Mouse (Mus musculus) kidney, embryonic 15.5 days (tissue): ENCODE results near the gene Gm16440. TPM values are rescaled to one million over a fixed set of nuclear protein-coding genes. Genes with fewer than 3 reads are reported as not detected.
"Not testable (repeated sequence)": the region's sequence is repeated elsewhere in the genome, so short reads cannot be mapped to it uniquely, and the experiment has no call there.

Experiments used
- ATAC-seq: fragments of 200-750 bp; cut with Nextera tagmentation; replicated peaks from 2 replicates; pipeline ENCODE4 v1.8.0; 2017; ENCODE audit warnings: moderate TSS enrichment; ENCODE audit not compliant: low FRiP score
- H3K27ac ChIP-seq: fragments of 300-500 bp; sonication (generic); 2 replicates; pipeline ENCODE4 v1.5.1; 2015; ENCODE audit warnings: mild to moderate bottlenecking, inconsistent platforms
- H3K27me3 ChIP-seq: fragments of 300-500 bp; sonication (generic); 2 replicates; pipeline ENCODE4 v1.6.1; 2015; ENCODE audit warnings: inconsistent platforms
- H3K36me3 ChIP-seq: fragments of 300-500 bp; sonication (generic); 2 replicates; pipeline ENCODE4 v1.6.1; 2015; ENCODE audit warnings: inconsistent platforms
- H3K4me1 ChIP-seq: fragments of 300-500 bp; sonication (generic); 2 replicates; pipeline ENCODE4 v1.6.1; 2015; ENCODE audit warnings: inconsistent platforms
- H3K4me2 ChIP-seq: fragments of 300-500 bp; sonication (generic); 2 replicates; pipeline ENCODE4 v1.6.1; 2015; ENCODE audit warnings: moderate library complexity, mild to moderate bottlenecking, inconsistent platforms
- H3K4me3 ChIP-seq: fragments of 300-500 bp; sonication (generic); replicated peaks from 2 replicates; pipeline ENCODE4 v1.5.1; 2015; ENCODE audit warnings: mild to moderate bottlenecking, inconsistent platforms
- H3K9ac ChIP-seq: fragments of 300-500 bp; sonication (generic); 2 replicates; pipeline ENCODE4 v1.6.1; 2015; ENCODE audit warnings: mild to moderate bottlenecking, inconsistent platforms
- H3K9me3 ChIP-seq: fragments of 300-500 bp; sonication (generic); replicated peaks from 2 replicates; pipeline ENCODE4 v1.6.1; 2016; ENCODE audit warnings: inconsistent platforms
- WGBS: fragments of 180-500 bp; shearing (Covaris S2); methylation state at CpG from one replicate; pipeline ENCODE4 v1.1.7; 2015; ENCODE audit warnings: mixed read lengths; 5-methylcytosine and 5-hydroxymethylcytosine counted together
- polyA plus RNA-seq: library from polyadenylated mRNA; unstranded; fragments of >200 nt; fragmentation: Nextera tagmentation; extraction: Ambion mirVana; gene quantifications from 2 replicates; pipeline ENCODE4 v1.2.1, GENCODE M21; 2015

Gene Gm16440
- polyA plus RNA-seq: not detected in 2 replicates

GRCm38 (mm10) chr14:6390219-6390618 lies at the start of gene Gm16440:
Gm16440 (minus strand) TSS chr14:6390319.
- H3K27ac ChIP-seq, H3K27me3 ChIP-seq, ATAC-seq, H3K4me3 ChIP-seq, H3K9ac ChIP-seq, H3K36me3 ChIP-seq, H3K4me1 ChIP-seq, H3K4me2 ChIP-seq, H3K9me3 ChIP-seq: not testable (repeated sequence)
- 77% methylated on average over 2 of the region's 4 CpGs for WGBS

- Histone ChIP-seq H3K4me3 (peak overlapping the region; percentile 17; the same call in 1 of the 2 replicates), H3K4me2 (peak overlapping the region; percentile 53)
- 10% methylated on average over 16 of the region's 42 CpGs for WGBS
- not testable (repeated sequence) for H3K9ac ChIP-seq, H3K27ac ChIP-seq, H3K4me1 ChIP-seq, H3K9me3 ChIP-seq, H3K27me3 ChIP-seq, H3K36me3 ChIP-seq, ATAC-seq
These were observed 36.6 kb upstream of the Gm16440 start for GRCm38 (mm10) chr14:6426766-6427165.

GRCm38 (mm10) chr14:6426353-6426752 lies 36.2 kb upstream of the Gm16440 start:
- 19% methylated on average over 22 of the region's 22 CpGs for WGBS
- not testable (repeated sequence) for H3K9me3 ChIP-seq, H3K4me1 ChIP-seq, H3K36me3 ChIP-seq, H3K9ac ChIP-seq, H3K27ac ChIP-seq, H3K27me3 ChIP-seq, ATAC-seq
- peak overlapping the region; percentile 53 for H3K4me2 ChIP-seq
- peak overlapping the region; percentile 23; the same call in 1 of the 2 replicates for H3K4me3 ChIP-seq

GRCm38 (mm10) chr14:6412382-6412781 lies 22.3 kb upstream of the Gm16440 start, which contains the start of gene Gm3591:
Gm3591 (minus strand) TSS chr14:6412482.
- H3K36me3 ChIP-seq, H3K4me1 ChIP-seq, H3K27ac ChIP-seq, H3K9ac ChIP-seq, H3K4me3 ChIP-seq, ATAC-seq, H3K27me3 ChIP-seq, H3K4me2 ChIP-seq, H3K9me3 ChIP-seq: not testable (repeated sequence)
- no CpG with 5 or more reads among the region's 2 CpGs for WGBS

GRCm38 (mm10) chr14:6343578-6343977 lies 46.5 kb downstream of the Gm16440 start, which contains the start of gene Gm3618:
Gm3618 (minus strand) TSS chr14:6343678.
- not testable (repeated sequence) for H3K9ac ChIP-seq, H3K4me2 ChIP-seq, H3K27me3 ChIP-seq, H3K27ac ChIP-seq, H3K36me3 ChIP-seq, H3K4me1 ChIP-seq, ATAC-seq, H3K9me3 ChIP-seq, H3K4me3 ChIP-seq
- no CpG with 5 or more reads among the region's 10 CpGs for WGBS

Other genes with a start within 250 kb of the Gm16440 start
- not detected in 2 replicates for gene Gm21560, start 171.0 kb downstream of the Gm16440 start, polyA plus RNA-seq
- 0.68 and 0.91 TPM in 2 replicates for gene Gm3411, start 103.1 kb downstream of the Gm16440 start, polyA plus RNA-seq
- gene Gm21103, start 85.5 kb downstream of the Gm16440 start, polyA plus RNA-seq: not detected in 2 replicates
- gene Gm3618, start 46.6 kb downstream of the Gm16440 start, polyA plus RNA-seq: not detected in 2 replicates
- gene Gm3591, start 22.2 kb upstream of the Gm16440 start, polyA plus RNA-seq: 0.52 and 0.57 TPM in 2 replicates
- gene Gm3594, start 54.3 kb upstream of the Gm16440 start, polyA plus RNA-seq: not detected in 2 replicates
- not detected in 2 replicates for gene Gm8356, start 147.0 kb upstream of the Gm16440 start, polyA plus RNA-seq
- not detected in 2 replicates for gene Gm3629, start 200.3 kb upstream of the Gm16440 start, polyA plus RNA-seq
- gene Gm3460, start 232.1 kb upstream of the Gm16440 start, polyA plus RNA-seq: not detected in 2 replicates